Mouse (Mus musculus): Measurements from ENCODE around the gene Hip1r. TPM values are rescaled to one million over a fixed set of nuclear protein-coding genes. Genes with fewer than 3 reads are reported as not detected.

The Hip1r gene
- polyA plus RNA-seq, 1 experiment from 2014 or later: 34.2 TPM

- Histone ChIP-seq H3K4me3 (no peak overlapping the region), H3K9ac (no peak overlapping the region), H3K4me1 (replicated peaks) (peaks cover 24% of the 10 kb centered on the region), H3K9me3 (no peaks in the 10 kb centered on the region), H3K27ac (replicated peaks) (no peak overlapping the region), H3K27me3 (no peaks in the 10 kb centered on the region; the same call in 1 of the 2 replicates), H3K4me2 (peak overlapping the region; percentile 89), H3K36me3 (no peaks in the 10 kb centered on the region)
- no peak for ATAC-seq (ENCODE audit: low FRiP score, low read depth)
- 68% methylated on average over 6 of the region's 6 CpGs for WGBS
These were observed 2.3 kb downstream of the Hip1r start for GRCm38 (mm10) chr5:123975668-123976180.

- H3K4me1 ChIP-seq (replicated peaks): peaks cover 24% of the 10 kb centered on the region
- 55% methylated on average over 3 of the region's 3 CpGs for WGBS
These were observed 3.8 kb downstream of the Hip1r start for GRCm38 (mm10) chr5:123977231-123977630.

GRCm38 (mm10) chr5:123978131-123978530 is 4.7 kb downstream of the Hip1r start:
- Histone ChIP-seq H3K4me3 (no peak overlapping the region), H3K4me1 (replicated peaks) (peaks cover 24% of the 10 kb centered on the region), H3K27me3 (no peaks in the 10 kb centered on the region; the same call in 1 of the 2 replicates), H3K36me3 (no peaks in the 10 kb centered on the region), H3K9me3 (no peaks in the 10 kb centered on the region), H3K9ac (no peak overlapping the region), H3K4me2 (no peak overlapping the region), H3K27ac (replicated peaks) (no peak overlapping the region)
- no peak for ATAC-seq (ENCODE audit: low FRiP score, low read depth)
- 68% methylated on average over 5 of the region's 5 CpGs for WGBS

More at GRCm38 (mm10) chr5:123977231-123977630, 3.8 kb downstream of the Hip1r start:
- no peaks in the 10 kb centered on the region; the same call in 1 of the 2 replicates for H3K27me3 ChIP-seq
- H3K9me3 ChIP-seq: no peaks in the 10 kb centered on the region
- no peak overlapping the region for H3K9ac ChIP-seq
- no peak overlapping the region for H3K4me2 ChIP-seq
- no peak overlapping the region for H3K27ac ChIP-seq (replicated peaks)
- ATAC-seq (ENCODE audit: low FRiP score, low read depth): no peak
- no peak overlapping the region for H3K4me3 ChIP-seq
- no peaks in the 10 kb centered on the region for H3K36me3 ChIP-seq

GRCm38 (mm10) chr5:123979221-123979979 is 6.0 kb downstream of the Hip1r start:
- H3K4me3 ChIP-seq: no peak overlapping the region
- H3K27ac ChIP-seq (replicated peaks): no peak overlapping the region
- no peaks in the 10 kb centered on the region for H3K36me3 ChIP-seq
- H3K27me3 ChIP-seq: no peaks in the 10 kb centered on the region; the same call in 1 of the 2 replicates
- no peaks in the 10 kb centered on the region for H3K9me3 ChIP-seq
- WGBS: 63% methylated on average over 18 of the region's 18 CpGs
- H3K4me2 ChIP-seq: no peak overlapping the region
- H3K9ac ChIP-seq: no peak overlapping the region
- peaks cover 24% of the 10 kb centered on the region for H3K4me1 ChIP-seq (replicated peaks)
- ATAC-seq (ENCODE audit: low FRiP score, low read depth): no peak

GRCm38 (mm10) chr5:123979980-123980369 is 6.5 kb downstream of the Hip1r start:
- Histone ChIP-seq H3K27ac (replicated peaks) (no peak overlapping the region), H3K27me3 (no peaks in the 10 kb centered on the region; the same call in 1 of the 2 replicates), H3K4me1 (replicated peaks) (peaks cover 19% of the 10 kb centered on the region), H3K36me3 (no peaks in the 10 kb centered on the region), H3K4me2 (no peak overlapping the region), H3K9ac (no peak overlapping the region), H3K9me3 (no peaks in the 10 kb centered on the region), H3K4me3 (no peak overlapping the region)
- no peak for ATAC-seq (ENCODE audit: low FRiP score, low read depth)
- 69% methylated on average over 4 of the region's 4 CpGs for WGBS

GRCm38 (mm10) chr5:123980521-123981249 is 7.3 kb downstream of the Hip1r start:
- H3K27ac ChIP-seq (replicated peaks): no peak overlapping the region
- no peak overlapping the region for H3K4me2 ChIP-seq
- no peaks in the 10 kb centered on the region for H3K9me3 ChIP-seq
- peaks cover 12% of the 10 kb centered on the region for H3K4me1 ChIP-seq (replicated peaks)
- H3K36me3 ChIP-seq: no peaks in the 10 kb centered on the region
- H3K27me3 ChIP-seq: no peaks in the 10 kb centered on the region; the same call in 1 of the 2 replicates
- H3K4me3 ChIP-seq: no peak overlapping the region
- ATAC-seq (ENCODE audit: low FRiP score, low read depth): no peak
- H3K9ac ChIP-seq: no peak overlapping the region
- WGBS: 81% methylated on average over 9 of the region's 9 CpGs

GRCm38 (mm10) chr5:123981250-123981554 is 7.8 kb downstream of the Hip1r start:
- 77% methylated on average over 6 of the region's 6 CpGs for WGBS

GRCm38 (mm10) chr5:123982838-123983237 is 9.4 kb downstream of the Hip1r start:
- no peak overlapping the region for H3K9ac ChIP-seq
- no peak for ATAC-seq (ENCODE audit: low FRiP score, low read depth)
- no peaks in the 10 kb centered on the region for H3K27me3 ChIP-seq
- H3K9me3 ChIP-seq: no peaks in the 10 kb centered on the region
- 77% methylated on average over 11 of the region's 11 CpGs for WGBS
- H3K27ac ChIP-seq (replicated peaks): no peak overlapping the region
- no peaks in the 10 kb centered on the region for H3K36me3 ChIP-seq
- no peak overlapping the region for H3K4me2 ChIP-seq
- no peak overlapping the region for H3K4me3 ChIP-seq
- H3K4me1 ChIP-seq (replicated peaks): 0 out of 2 replicates have a peak, but pooled peaks cover 5% of the 10 kb centered on the region

More at GRCm38 (mm10) chr5:123981250-123981554, 7.8 kb downstream of the Hip1r start:
- H3K9me3 ChIP-seq: no peaks in the 10 kb centered on the region
- H3K9ac ChIP-seq: no peak overlapping the region
- H3K36me3 ChIP-seq: no peaks in the 10 kb centered on the region
- no peak overlapping the region for H3K4me2 ChIP-seq
- no peak overlapping the region for H3K27ac ChIP-seq (replicated peaks)
- ATAC-seq (ENCODE audit: low FRiP score, low read depth): no peak
- H3K4me1 ChIP-seq (replicated peaks): 0 out of 2 replicates have a peak, but pooled peaks cover 7% of the 10 kb centered on the region
- H3K4me3 ChIP-seq: no peak overlapping the region
- no peaks in the 10 kb centered on the region for H3K27me3 ChIP-seq

GRCm38 (mm10) chr5:123985434-123985833 is 12.0 kb downstream of the Hip1r start:
- Histone ChIP-seq H3K9ac (no peak overlapping the region), H3K4me1 (replicated peaks) (peaks cover 16% of the 10 kb centered on the region), H3K36me3 (no peaks in the 10 kb centered on the region), H3K4me2 (no peak overlapping the region), H3K27ac (replicated peaks) (no peak overlapping the region), H3K9me3 (no peaks in the 10 kb centered on the region), H3K4me3 (no peak overlapping the region), H3K27me3 (no peaks in the 10 kb centered on the region; the same call in 1 of the 2 replicates)
- WGBS: 78% methylated on average over 9 of the region's 9 CpGs
- ATAC-seq (ENCODE audit: low FRiP score, low read depth): no peak

- no peak overlapping the region for H3K27ac ChIP-seq (replicated peaks)
- H3K27me3 ChIP-seq: no peaks in the 10 kb centered on the region; the same call in 1 of the 2 replicates
- H3K4me3 ChIP-seq: no peak overlapping the region
- H3K4me1 ChIP-seq (replicated peaks): peaks cover 23% of the 10 kb centered on the region
- no peaks in the 10 kb centered on the region for H3K9me3 ChIP-seq
- H3K4me2 ChIP-seq: no peak overlapping the region
- no peaks in the 10 kb centered on the region for H3K36me3 ChIP-seq
- ATAC-seq (ENCODE audit: low FRiP score, low read depth): no peak
- WGBS: 90% methylated on average over 2 of the region's 2 CpGs
- no peak overlapping the region for H3K9ac ChIP-seq
These were observed 13.5 kb downstream of the Hip1r start for GRCm38 (mm10) chr5:123986925-123987324.

GRCm38 (mm10) chr5:123987511-123987910 is 14.1 kb downstream of the Hip1r start:
- Histone ChIP-seq H3K4me3 (no peak overlapping the region), H3K9me3 (no peaks in the 10 kb centered on the region)

More at GRCm38 (mm10) chr5:123987511-123987910, 14.1 kb downstream of the Hip1r start:
- H3K27ac ChIP-seq (replicated peaks): no peak overlapping the region
- WGBS: 76% methylated on average over 4 of the region's 4 CpGs
- ATAC-seq (ENCODE audit: low FRiP score, low read depth): no peak
- H3K27me3 ChIP-seq: no peaks in the 10 kb centered on the region; the same call in 1 of the 2 replicates
- no peaks in the 10 kb centered on the region for H3K36me3 ChIP-seq
- H3K4me1 ChIP-seq (replicated peaks): peaks cover 29% of the 10 kb centered on the region
- H3K4me2 ChIP-seq: no peak overlapping the region
- no peak overlapping the region for H3K9ac ChIP-seq

Measured in hindbrain, embryonic 15.5 days (tissue).